Mouse (Mus musculus): Measurements from ENCODE around the gene Gm614. TPM values are rescaled to one million over a fixed set of nuclear protein-coding genes. Genes with fewer than 3 reads are reported as not detected.

The Gm614 gene
- polyA plus RNA-seq (2012; rRNA removed) = not detected in 2 replicates

- DNase-seq (ENCODE audit: low read depth) = no peak
- TF ChIP-seq POLR2A (IDR thresholded peaks at IDR 0.05; ENCODE audit: borderline replicate concordance, extremely low read depth, insufficient read depth, insufficient read length, poor library complexity, severe bottlenecking) (no peak), CTCF (IDR thresholded peaks at IDR 0.05; ENCODE audit: borderline replicate concordance, extremely low read depth, insufficient read depth, insufficient read length) (no peak)
Observed at GRCm38 (mm10) chrX:101263892-101264291, at the start of gene Gm614. Gm614 (minus strand) TSS chrX:101263992.

- no peak for DNase-seq (ENCODE audit: low read depth)
- no peak for TF ChIP-seq POLR2A (IDR thresholded peaks at IDR 0.05; ENCODE audit: borderline replicate concordance, extremely low read depth, insufficient read depth, insufficient read length, poor library complexity, severe bottlenecking)
- TF ChIP-seq CTCF (IDR thresholded peaks at IDR 0.05; ENCODE audit: borderline replicate concordance, extremely low read depth, insufficient read depth, insufficient read length) = no peak
Observed at GRCm38 (mm10) chrX:101309299-101309698, 45.5 kb upstream of the Gm614 start.

- no peak for DNase-seq (ENCODE audit: low read depth)
- TF ChIP-seq CTCF (IDR thresholded peaks at IDR 0.05; ENCODE audit: borderline replicate concordance, extremely low read depth, insufficient read depth, insufficient read length) (no peak), POLR2A (IDR thresholded peaks at IDR 0.05; ENCODE audit: borderline replicate concordance, extremely low read depth, insufficient read depth, insufficient read length, poor library complexity, severe bottlenecking) (no peak)
Observed at GRCm38 (mm10) chrX:101304646-101305045, 40.9 kb upstream of the Gm614 start.

- TF ChIP-seq CTCF (IDR thresholded peaks at IDR 0.05; ENCODE audit: borderline replicate concordance, extremely low read depth, insufficient read depth, insufficient read length) (no peak), POLR2A (IDR thresholded peaks at IDR 0.05; ENCODE audit: borderline replicate concordance, extremely low read depth, insufficient read depth, insufficient read length, poor library complexity, severe bottlenecking) (no peak)
- peak; percentile 11 for DNase-seq (ENCODE audit: low read depth)
Observed at GRCm38 (mm10) chrX:101301654-101302053, 37.9 kb upstream of the Gm614 start.

- DNase-seq (ENCODE audit: low read depth) = peak; percentile 85
Observed at GRCm38 (mm10) chrX:101300427-101301030, 36.7 kb upstream of the Gm614 start.

GRCm38 (mm10) chrX:101299473-101300426, 36.0 kb upstream of the Gm614 start:
- peak; percentile 93 for DNase-seq (ENCODE audit: low read depth)
- no peak for TF ChIP-seq POLR2A (IDR thresholded peaks at IDR 0.05; ENCODE audit: borderline replicate concordance, extremely low read depth, insufficient read depth, insufficient read length, poor library complexity, severe bottlenecking)
- TF ChIP-seq CTCF (IDR thresholded peaks at IDR 0.05; ENCODE audit: borderline replicate concordance, extremely low read depth, insufficient read depth, insufficient read length) = no peak

More at GRCm38 (mm10) chrX:101300427-101301030, 36.7 kb upstream of the Gm614 start:
- no peak for TF ChIP-seq CTCF (IDR thresholded peaks at IDR 0.05; ENCODE audit: borderline replicate concordance, extremely low read depth, insufficient read depth, insufficient read length)
- TF ChIP-seq POLR2A (IDR thresholded peaks at IDR 0.05; ENCODE audit: borderline replicate concordance, extremely low read depth, insufficient read depth, insufficient read length, poor library complexity, severe bottlenecking) = no peak

- peak; percentile 76 for DNase-seq (ENCODE audit: low read depth)
- peak; percentile 61; the same call in 1 of the 2 replicates for TF ChIP-seq POLR2A (IDR thresholded peaks at IDR 0.05; ENCODE audit: borderline replicate concordance, extremely low read depth, insufficient read depth, insufficient read length, poor library complexity, severe bottlenecking)
- no peak for TF ChIP-seq CTCF (IDR thresholded peaks at IDR 0.05; ENCODE audit: borderline replicate concordance, extremely low read depth, insufficient read depth, insufficient read length)
Observed at GRCm38 (mm10) chrX:101299055-101299454, 35.3 kb upstream of the Gm614 start, which contains the start of gene Nlgn3. Nlgn3 (plus strand) TSS chrX:101299168.

GRCm38 (mm10) chrX:101290111-101290510, 26.3 kb upstream of the Gm614 start:
- DNase-seq (ENCODE audit: low read depth) = no peak
- TF ChIP-seq POLR2A (IDR thresholded peaks at IDR 0.05; ENCODE audit: borderline replicate concordance, extremely low read depth, insufficient read depth, insufficient read length, poor library complexity, severe bottlenecking) (no peak), CTCF (IDR thresholded peaks at IDR 0.05; ENCODE audit: borderline replicate concordance, extremely low read depth, insufficient read depth, insufficient read length) (no peak)

GRCm38 (mm10) chrX:101289037-101289436, 25.2 kb upstream of the Gm614 start:
- no peak for DNase-seq (ENCODE audit: low read depth)
- TF ChIP-seq POLR2A (IDR thresholded peaks at IDR 0.05; ENCODE audit: borderline replicate concordance, extremely low read depth, insufficient read depth, insufficient read length, poor library complexity, severe bottlenecking) = no peak
- no peak for TF ChIP-seq CTCF (IDR thresholded peaks at IDR 0.05; ENCODE audit: borderline replicate concordance, extremely low read depth, insufficient read depth, insufficient read length)

GRCm38 (mm10) chrX:101288432-101288831, 24.6 kb upstream of the Gm614 start:
- no peak for DNase-seq (ENCODE audit: low read depth)
- no peak for TF ChIP-seq POLR2A (IDR thresholded peaks at IDR 0.05; ENCODE audit: borderline replicate concordance, extremely low read depth, insufficient read depth, insufficient read length, poor library complexity, severe bottlenecking)
- no peak for TF ChIP-seq CTCF (IDR thresholded peaks at IDR 0.05; ENCODE audit: borderline replicate concordance, extremely low read depth, insufficient read depth, insufficient read length)

- TF ChIP-seq POLR2A (IDR thresholded peaks at IDR 0.05; ENCODE audit: borderline replicate concordance, extremely low read depth, insufficient read depth, insufficient read length, poor library complexity, severe bottlenecking) (no peak), CTCF (IDR thresholded peaks at IDR 0.05; ENCODE audit: borderline replicate concordance, extremely low read depth, insufficient read depth, insufficient read length) (no peak)
- DNase-seq (ENCODE audit: low read depth) = no peak
Observed at GRCm38 (mm10) chrX:101287543-101287942, 23.8 kb upstream of the Gm614 start.

Data from brain, embryonic 14.5 days (tissue).